Mouse (Mus musculus): ENCODE results near the gene Dhfr. TPM values are rescaled to one million over a fixed set of nuclear protein-coding genes. Genes with fewer than 3 reads are reported as not detected.
"Not testable (repeated sequence)": the region's sequence is repeated elsewhere in the genome, so short reads cannot be mapped to it uniquely, and the experiment has no call there.

Gene Dhfr
- polyA plus RNA-seq, 1 experiment from 2014 or later: 9.5 TPM

GRCm38 (mm10) chr13:92344033-92344432, 10.5 kb upstream of the Dhfr start:
- Histone ChIP-seq H3K27ac (no peak overlapping the region), H3K4me1 (replicated peaks) (no peaks in the 10 kb centered on the region), H3K4me2 (no peak overlapping the region), H3K36me3 (peaks cover 34% of the 10 kb centered on the region; the same call in 1 of the 2 replicates), H3K4me3 (no peak overlapping the region), H3K9me3 (replicated peaks) (no peaks in the 10 kb centered on the region), H3K9ac (no peak overlapping the region), H3K27me3 (no peaks in the 10 kb centered on the region)
- 93% methylated on average over 8 of the region's 8 CpGs for WGBS
- ATAC-seq (replicated peaks; ENCODE audit: insufficient number of reproducible peaks, insufficient read depth, low FRiP score, low read depth): no peak

- Histone ChIP-seq H3K9me3 (replicated peaks) (no peaks in the 10 kb centered on the region), H3K4me1 (replicated peaks) (no peaks in the 10 kb centered on the region), H3K36me3 (peaks cover 36% of the 10 kb centered on the region), H3K4me2 (no peak overlapping the region), H3K4me3 (no peak overlapping the region), H3K9ac (no peak overlapping the region), H3K27me3 (no peaks in the 10 kb centered on the region), H3K27ac (no peak overlapping the region)
- no peak for ATAC-seq (replicated peaks; ENCODE audit: insufficient number of reproducible peaks, insufficient read depth, low FRiP score, low read depth)
- WGBS: 82% methylated on average over 5 of the region's 5 CpGs
Measured at GRCm38 (mm10) chr13:92346338-92346737, 8.2 kb upstream of the Dhfr start.

GRCm38 (mm10) chr13:92351100-92351499, 3.4 kb upstream of the Dhfr start:
- no peak for ATAC-seq (replicated peaks; ENCODE audit: insufficient number of reproducible peaks, insufficient read depth, low FRiP score, low read depth)
- Histone ChIP-seq H3K4me3 (no peak overlapping the region), H3K9ac (no peak overlapping the region), H3K36me3 (peaks cover 14% of the 10 kb centered on the region), H3K4me1 (replicated peaks) (peaks cover 15% of the 10 kb centered on the region), H3K27me3 (no peaks in the 10 kb centered on the region), H3K9me3 (replicated peaks) (no peaks in the 10 kb centered on the region), H3K27ac (no peak overlapping the region), H3K4me2 (no peak overlapping the region)
- WGBS: 81% methylated on average over 6 of the region's 6 CpGs

- Histone ChIP-seq H3K36me3 (peaks cover 9% of the 10 kb centered on the region), H3K4me3 (peak overlapping the region; percentile 93), H3K4me1 (replicated peaks) (peaks cover 19% of the 10 kb centered on the region), H3K4me2 (peak overlapping the region; percentile 100), H3K9ac (peak overlapping the region; percentile 57), H3K27ac (peak overlapping the region; percentile 98), H3K9me3 (replicated peaks) (no peaks in the 10 kb centered on the region), H3K27me3 (no peaks in the 10 kb centered on the region)
- ATAC-seq (replicated peaks; ENCODE audit: insufficient number of reproducible peaks, insufficient read depth, low FRiP score, low read depth): no peak
- WGBS: 4% methylated on average over 4 of the region's 4 CpGs
Measured at GRCm38 (mm10) chr13:92353956-92354355, 570 bp upstream of the Dhfr start.

GRCm38 (mm10) chr13:92355272-92355643, 732 bp downstream of the Dhfr start:
- H3K4me2 ChIP-seq: peak overlapping the region; percentile 100
- H3K36me3 ChIP-seq: peaks cover 9% of the 10 kb centered on the region
- no peaks in the 10 kb centered on the region for H3K27me3 ChIP-seq
- ATAC-seq (replicated peaks; ENCODE audit: insufficient number of reproducible peaks, insufficient read depth, low FRiP score, low read depth): peak; percentile 3
- H3K4me3 ChIP-seq: peak overlapping the region; percentile 93
- H3K9ac ChIP-seq: peak overlapping the region; percentile 74
- peak overlapping the region; percentile 62 for H3K27ac ChIP-seq
- H3K9me3 ChIP-seq (replicated peaks): no peaks in the 10 kb centered on the region
- peaks cover 19% of the 10 kb centered on the region for H3K4me1 ChIP-seq (replicated peaks)
- under 1% methylated on average over 24 of the region's 24 CpGs for WGBS

- no peak overlapping the region for H3K27ac ChIP-seq
- H3K4me1 ChIP-seq (replicated peaks): peaks cover 19% of the 10 kb centered on the region
- peak overlapping the region; percentile 100 for H3K4me2 ChIP-seq
- no peaks in the 10 kb centered on the region for H3K27me3 ChIP-seq
- H3K4me3 ChIP-seq: peak overlapping the region; percentile 93; the same call in 1 of the 2 replicates
- no peak for ATAC-seq (replicated peaks; ENCODE audit: insufficient number of reproducible peaks, insufficient read depth, low FRiP score, low read depth)
- peaks cover 9% of the 10 kb centered on the region; the same call in 1 of the 2 replicates for H3K36me3 ChIP-seq
- 79% methylated on average over 7 of the region's 7 CpGs for WGBS
- H3K9ac ChIP-seq: no peak overlapping the region
- H3K9me3 ChIP-seq (replicated peaks): no peaks in the 10 kb centered on the region
Measured at GRCm38 (mm10) chr13:92356376-92356775, 1.9 kb downstream of the Dhfr start.

- no peak for ATAC-seq (replicated peaks; ENCODE audit: insufficient number of reproducible peaks, insufficient read depth, low FRiP score, low read depth)
- Histone ChIP-seq H3K9me3 (replicated peaks) (no peaks in the 10 kb centered on the region), H3K36me3 (peaks cover 9% of the 10 kb centered on the region; the same call in 1 of the 2 replicates), H3K9ac (no peak overlapping the region), H3K4me3 (no peak overlapping the region), H3K27ac (no peak overlapping the region), H3K4me2 (no peak overlapping the region), H3K4me1 (replicated peaks) (peaks cover 19% of the 10 kb centered on the region), H3K27me3 (no peaks in the 10 kb centered on the region)
- WGBS: 48% methylated on average over 2 of the region's 2 CpGs
Measured at GRCm38 (mm10) chr13:92357644-92358043, 3.1 kb downstream of the Dhfr start.

GRCm38 (mm10) chr13:92361609-92362008, 7.1 kb downstream of the Dhfr start:
- Histone ChIP-seq H3K9me3 (replicated peaks) (no peaks in the 10 kb centered on the region), H3K4me1 (replicated peaks) (no peaks in the 10 kb centered on the region)
- 30% methylated on average over 2 of the region's 2 CpGs for WGBS

GRCm38 (mm10) chr13:92365312-92365711, 10.8 kb downstream of the Dhfr start:
- Histone ChIP-seq H3K27me3 (no peaks in the 10 kb centered on the region), H3K27ac (no peak overlapping the region), H3K4me3 (no peak overlapping the region), H3K4me1 (replicated peaks) (no peaks in the 10 kb centered on the region), H3K4me2 (no peak overlapping the region), H3K9ac (no peak overlapping the region), H3K9me3 (replicated peaks) (no peaks in the 10 kb centered on the region), H3K36me3 (peaks cover 22% of the 10 kb centered on the region)
- WGBS: 64% methylated on average over 4 of the region's 4 CpGs
- ATAC-seq (replicated peaks; ENCODE audit: insufficient number of reproducible peaks, insufficient read depth, low FRiP score, low read depth): no peak

More at GRCm38 (mm10) chr13:92361609-92362008, 7.1 kb downstream of the Dhfr start:
- H3K27ac ChIP-seq: no peak overlapping the region
- no peaks in the 10 kb centered on the region for H3K27me3 ChIP-seq
- H3K9ac ChIP-seq: no peak overlapping the region
- H3K4me2 ChIP-seq: no peak overlapping the region
- H3K4me3 ChIP-seq: no peak overlapping the region
- ATAC-seq (replicated peaks; ENCODE audit: insufficient number of reproducible peaks, insufficient read depth, low FRiP score, low read depth): no peak
- peaks cover 12% of the 10 kb centered on the region; the same call in 1 of the 2 replicates for H3K36me3 ChIP-seq

- Histone ChIP-seq H3K4me3 (no peak overlapping the region), H3K27ac (no peak overlapping the region), H3K36me3 (peaks cover 26% of the 10 kb centered on the region), H3K4me1 (replicated peaks) (no peaks in the 10 kb centered on the region), H3K27me3 (no peaks in the 10 kb centered on the region), H3K9me3 (replicated peaks) (no peaks in the 10 kb centered on the region), H3K9ac (no peak overlapping the region), H3K4me2 (no peak overlapping the region)
- no peak for ATAC-seq (replicated peaks; ENCODE audit: insufficient number of reproducible peaks, insufficient read depth, low FRiP score, low read depth)
- WGBS: 83% methylated on average over 3 of the region's 3 CpGs
Measured at GRCm38 (mm10) chr13:92370811-92371210, 16.3 kb downstream of the Dhfr start.

GRCm38 (mm10) chr13:92371466-92371865, 16.9 kb downstream of the Dhfr start:
- H3K9ac ChIP-seq; H3K4me1 ChIP-seq (replicated peaks); H3K27ac ChIP-seq; H3K27me3 ChIP-seq; H3K4me2 ChIP-seq; ATAC-seq (replicated peaks; ENCODE audit: insufficient number of reproducible peaks, insufficient read depth, low FRiP score, low read depth); H3K9me3 ChIP-seq (replicated peaks); H3K4me3 ChIP-seq: not testable (repeated sequence)
- WGBS: 93% methylated on average over 6 of the region's 6 CpGs
- H3K36me3 ChIP-seq: peaks cover 23% of the 10 kb centered on the region

- no peak overlapping the region for H3K4me3 ChIP-seq
- ATAC-seq (replicated peaks; ENCODE audit: insufficient number of reproducible peaks, insufficient read depth, low FRiP score, low read depth): no peak
- no peak overlapping the region for H3K4me2 ChIP-seq
- no peaks in the 10 kb centered on the region for H3K4me1 ChIP-seq (replicated peaks)
- H3K9me3 ChIP-seq (replicated peaks): no peaks in the 10 kb centered on the region
- no peak overlapping the region for H3K27ac ChIP-seq
- WGBS: 78% methylated on average over 3 of the region's 3 CpGs
- no peaks in the 10 kb centered on the region for H3K27me3 ChIP-seq
- no peak overlapping the region for H3K9ac ChIP-seq
- no peaks in the 10 kb centered on the region; the same call in 1 of the 2 replicates for H3K36me3 ChIP-seq
Measured at GRCm38 (mm10) chr13:92387367-92387766, 32.8 kb downstream of the Dhfr start.
